Mouse (Mus musculus) bone marrow, adult 2 months (tissue): ENCODE data around the gene Gm10188.

Experiments used
- CTCF ChIP-seq: fragments of 200-500 bp; IDR thresholded peaks from 2 replicates; pipeline ENCODE4 v1.5.1; 2011; ENCODE audit warnings: low read length, control low read depth; ENCODE audit not compliant: control insufficient read depth, insufficient read depth
- POLR2A ChIP-seq: fragments of 200-500 bp; IDR thresholded peaks from 2 replicates; pipeline ENCODE4 v1.6.1; 2011; ENCODE audit warnings: low read depth, mild to moderate bottlenecking, control low read depth, low read length, borderline replicate concordance; ENCODE audit not compliant: control insufficient read depth

- TF ChIP-seq CTCF, result no peak
- TF ChIP-seq POLR2A, result no peak
Observed at GRCm38 (mm10) chr1:132197666-132198065, 31.9 kb downstream of the Gm10188 start.
